Mouse (Mus musculus) lung, adult 10 weeks (tissue): ENCODE data around the gene Mok. TPM values are rescaled to one million over a fixed set of nuclear protein-coding genes. Genes with fewer than 3 reads are reported as not detected.

Experiments used
- polyA plus RNA-seq: library from polyadenylated mRNA; stranded (reverse); fragments of 350-450 nt; fragmentation: Illumina TruSeq; extraction: RNeasy Lipid Tissue Mini Kit (QIAGEN cat#74804); gene quantifications from one replicate; pipeline ENCODE4 v1.2.3, GENCODE M21; 2014; ENCODE audit warnings: low read depth, low replicate concordance; ENCODE audit not compliant: insufficient read depth

Mok gene
- 4.7 TPM for polyA plus RNA-seq

DNA sequence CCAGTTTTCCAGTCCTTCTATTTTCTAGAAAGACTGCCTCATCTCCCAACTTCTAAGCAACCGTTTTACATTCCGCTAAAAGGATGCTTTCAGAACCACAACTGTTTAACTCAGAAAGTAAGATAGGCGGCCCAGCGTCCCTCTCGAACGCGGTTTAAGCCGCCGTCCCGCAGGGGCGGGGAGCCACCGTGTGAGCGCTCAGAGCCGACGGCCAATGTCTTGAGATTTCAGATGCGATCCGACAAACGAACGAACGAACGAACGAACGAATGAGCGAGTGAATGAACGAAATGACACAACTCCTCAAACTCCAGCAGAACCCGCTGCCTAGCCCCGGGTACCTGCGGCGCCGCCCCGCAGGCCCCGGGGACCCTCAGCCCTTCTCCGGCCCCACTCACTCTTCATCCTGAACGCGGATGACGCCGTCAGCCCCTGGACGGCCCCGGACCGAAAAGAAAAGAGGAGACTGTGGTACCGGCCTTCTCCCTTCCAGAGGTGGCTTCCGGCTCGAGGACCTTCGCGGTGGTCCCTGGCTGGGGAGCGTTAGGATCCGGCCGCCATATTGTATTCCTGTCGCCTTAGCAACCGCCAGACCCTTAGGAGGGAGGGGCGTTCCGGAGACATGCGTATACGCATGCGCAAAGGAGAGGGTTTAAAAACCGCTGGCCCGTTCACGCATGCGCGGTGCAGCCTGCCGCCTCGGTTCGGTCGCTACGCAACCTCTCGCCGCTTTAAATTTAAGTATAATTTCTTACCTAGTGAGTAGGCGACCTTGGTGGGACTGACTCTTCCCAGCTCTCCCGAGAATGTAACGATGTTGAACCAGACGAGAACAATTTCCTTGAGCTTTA is at the start of gene Mok:
TSS of gene Mok (minus strand) at position 592 of the 851 bp plus-strand sequence.

DNA sequence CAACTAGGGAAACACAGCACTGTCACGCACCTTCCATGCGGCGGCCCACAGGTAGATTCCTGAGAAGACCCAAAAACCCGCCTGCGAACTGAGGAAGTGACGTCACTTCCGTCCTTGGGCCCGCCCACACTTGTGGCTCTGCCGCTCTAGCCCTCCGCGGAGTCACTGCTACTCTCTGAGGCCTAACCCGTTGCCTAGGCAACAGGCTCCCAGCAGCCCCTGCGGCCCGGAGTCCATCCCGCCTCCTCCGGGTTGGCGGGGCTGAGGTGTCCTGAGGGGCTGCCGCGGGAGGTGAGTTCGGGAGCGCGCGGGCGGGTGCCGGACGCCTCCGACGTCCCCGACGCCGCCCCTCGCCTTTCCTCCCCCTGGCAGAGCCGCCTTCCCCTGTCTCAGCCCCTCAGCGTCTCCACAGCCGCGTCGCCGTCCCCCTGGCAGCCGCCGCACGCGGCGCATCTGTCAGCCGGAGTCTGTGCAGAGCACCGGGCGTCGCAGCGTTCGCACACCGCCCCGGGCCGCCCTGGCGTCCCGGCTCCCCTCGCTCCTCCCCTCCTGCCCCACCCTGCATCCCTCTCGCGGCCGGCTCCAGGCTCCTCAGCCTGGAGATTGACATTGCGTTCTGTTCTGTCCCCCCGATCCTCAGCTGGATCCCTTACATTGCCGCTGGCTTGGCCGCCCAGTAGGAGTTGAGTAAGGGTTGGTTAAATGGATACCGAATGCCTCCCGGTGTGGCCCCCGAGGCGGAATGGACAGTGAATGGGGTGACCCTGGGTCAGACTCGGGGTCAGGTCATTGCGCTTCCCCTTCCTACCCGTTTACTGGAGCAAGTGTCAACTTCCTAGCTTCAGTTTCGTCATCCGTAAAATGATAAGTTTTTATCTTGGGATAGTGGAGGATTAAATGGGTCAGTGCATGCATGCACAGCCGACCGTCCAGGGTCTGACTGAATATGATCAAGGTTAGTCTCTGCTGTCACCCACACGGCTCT is 48.6 kb upstream of the Mok start, which contains the start of the genes Cinp and Tecpr2:
TSS of gene Cinp (minus strand) at position 110 of the 985 bp plus-strand sequence.
TSS of gene Tecpr2 (plus strand) at position 229 of the 985 bp plus-strand sequence.

DNA sequence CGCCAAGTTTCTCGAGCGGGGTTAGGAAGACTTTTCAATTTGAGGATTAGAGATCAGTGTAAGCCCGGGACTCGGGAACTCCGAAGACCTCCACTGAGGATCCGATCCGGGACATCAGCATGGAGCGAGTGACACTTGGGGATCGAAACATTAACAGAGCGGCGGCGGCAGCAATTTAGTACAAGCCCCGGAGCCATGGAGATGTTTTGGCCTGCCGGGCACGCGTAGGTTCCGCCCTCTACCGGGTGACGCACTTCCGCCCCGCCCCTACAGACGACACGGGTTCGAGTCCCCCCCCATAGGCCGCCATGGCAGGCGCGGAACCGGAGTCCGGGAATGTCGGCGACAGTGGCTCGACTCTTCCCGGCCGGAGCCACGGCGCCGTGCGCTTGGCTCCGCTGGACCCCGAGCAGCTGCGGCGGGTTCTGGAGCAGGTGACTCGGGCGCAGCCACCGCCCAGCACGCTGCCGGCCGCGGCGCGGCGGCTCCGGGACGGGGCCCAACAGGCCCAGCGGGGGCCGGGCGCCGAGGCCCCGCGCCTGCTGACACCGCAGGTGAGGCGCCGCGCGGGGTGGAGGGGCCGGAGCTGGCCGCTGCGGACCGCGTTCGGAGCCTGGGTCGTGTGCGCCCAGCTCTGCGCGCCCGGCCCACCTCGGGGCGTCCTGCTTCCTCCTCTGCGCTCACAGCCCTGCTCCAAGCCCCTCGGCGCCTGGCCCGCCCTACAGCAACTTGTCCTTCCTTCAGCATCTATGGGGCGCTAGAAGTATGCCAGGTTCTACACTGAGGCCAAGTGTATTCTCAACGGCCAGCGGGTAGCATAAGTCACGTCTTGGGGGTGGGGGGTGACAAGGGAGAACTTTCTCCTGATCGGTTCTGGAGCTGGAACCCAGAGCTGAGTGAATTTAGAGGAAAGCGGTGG is 9.5 kb upstream of the Mok start, which contains the start of gene Zfp839:
TSS of gene Zfp839 (plus strand) at position 244 of the 919 bp plus-strand sequence.

Other genes with a start within 250 kb of the Mok start
- gene Dync1h1, start 239.5 kb downstream of the Mok start, polyA plus RNA-seq = 48.0 TPM
- not detected for gene 1700001K19Rik, start 158.3 kb downstream of the Mok start, polyA plus RNA-seq
- gene Hsp90aa1, start 138.2 kb downstream of the Mok start, polyA plus RNA-seq = 245 TPM
- 13.1 TPM for gene Wdr20, start 103.0 kb downstream of the Mok start, polyA plus RNA-seq
- 4.3 TPM for gene Zfp839, start 9.3 kb upstream of the Mok start, polyA plus RNA-seq
- gene Cinp, start 48.2 kb upstream of the Mok start, polyA plus RNA-seq = 28.5 TPM
- 1.5 TPM for gene Tecpr2, start 48.3 kb upstream of the Mok start, polyA plus RNA-seq
- 4.6 TPM for gene Ankrd9, start 138.1 kb upstream of the Mok start, polyA plus RNA-seq
- 7.6 TPM for gene Rcor1, start 198.4 kb upstream of the Mok start, polyA plus RNA-seq